Mouse (Mus musculus) urinary bladder, postnatal 36 days (tissue): ENCODE measurements around the gene Cd164l2.

ENCODE experiments used
- DNase-seq, 2 experiments: peaks; one replicate each; pipeline ENCODE4 v3.0.0; 2022; ENCODE audit warnings: low spot score in 2 of 2, mixed read lengths in 1 of 2

Cd164l2 gene

GRCm38 (mm10) chr4:133255392-133255791 is 43.5 kb downstream of the Cd164l2 start:
- DNase-seq: no peak

GRCm38 (mm10) chr4:133256820-133257219 is 44.9 kb downstream of the Cd164l2 start:
- no peak for DNase-seq

GRCm38 (mm10) chr4:133257230-133257629 is 45.3 kb downstream of the Cd164l2 start:
- DNase-seq: peak in 1 of 2 experiments; percentile 47

GRCm38 (mm10) chr4:133257798-133258408 is 46.0 kb downstream of the Cd164l2 start:
- DNase-seq: peak; percentile 55 to 73

GRCm38 (mm10) chr4:133261641-133262374 is 49.9 kb downstream of the Cd164l2 start:
- DNase-seq: peak in 1 of 2 experiments; percentile 65

- DNase-seq: no peak
These were observed 50.4 kb downstream of the Cd164l2 start for GRCm38 (mm10) chr4:133262375-133262765.

GRCm38 (mm10) chr4:133262882-133263281 is 51.0 kb downstream of the Cd164l2 start, which contains the start of gene Sytl1:
TSS of gene Sytl1 (minus strand) at chr4:133263113.
- DNase-seq: no peak

GRCm38 (mm10) chr4:133263756-133264155 is 51.8 kb downstream of the Cd164l2 start:
- no peak for DNase-seq

- DNase-seq: no peak
These were observed 52.6 kb downstream of the Cd164l2 start for GRCm38 (mm10) chr4:133264559-133264958.

GRCm38 (mm10) chr4:133265297-133265696 is 53.4 kb downstream of the Cd164l2 start:
- DNase-seq: no peak

- no peak for DNase-seq
These were observed 53.8 kb downstream of the Cd164l2 start for GRCm38 (mm10) chr4:133265759-133266158.

- DNase-seq: peak in 1 of 2 experiments; percentile 40
These were observed 54.4 kb downstream of the Cd164l2 start for GRCm38 (mm10) chr4:133266248-133266880.

- no peak for DNase-seq
These were observed 57.0 kb downstream of the Cd164l2 start for GRCm38 (mm10) chr4:133268931-133269330.

- peak in 1 of 2 experiments; percentile 50 for DNase-seq
These were observed 57.7 kb downstream of the Cd164l2 start for GRCm38 (mm10) chr4:133269596-133269995.

GRCm38 (mm10) chr4:133270929-133271328 is 59.0 kb downstream of the Cd164l2 start:
- no peak for DNase-seq
